Mouse (Mus musculus) heart, postnatal 0 days (tissue): ENCODE data around the gene Neu2. TPM values are rescaled to one million over a fixed set of nuclear protein-coding genes. Genes with fewer than 3 reads are reported as not detected.

Experiments used
- ATAC-seq: fragments of 200-750 bp; cut with Nextera tagmentation; 2 replicates; pipeline ENCODE4 v1.8.0; 2017; ENCODE audit warnings: low read depth, moderate number of reproducible peaks, moderate library complexity; ENCODE audit not compliant: insufficient read depth
- DNase-seq: peaks from one replicate; pipeline ENCODE4 v3.0.0-alpha.2; 2016; ENCODE audit warnings: low spot score
- H3K27ac ChIP-seq: fragments of 300-500 bp; sonication (generic); 2 replicates; pipeline ENCODE4 v1.5.1; 2014; ENCODE audit warnings: low read depth, mild to moderate bottlenecking
- H3K27me3 ChIP-seq: fragments of 300-500 bp; sonication (generic); 2 replicates; pipeline ENCODE4 v1.6.1; 2014; ENCODE audit warnings: low read length, mixed read lengths; ENCODE audit not compliant: control insufficient read depth, insufficient read depth
- H3K36me3 ChIP-seq: fragments of 300-500 bp; sonication (generic); replicated peaks from 2 replicates; pipeline ENCODE4 v1.6.1; 2014; ENCODE audit warnings: low read length, mixed read lengths; ENCODE audit not compliant: control insufficient read depth, insufficient read depth
- H3K4me1 ChIP-seq: fragments of 300-500 bp; sonication (generic); 2 replicates; pipeline ENCODE4 v1.6.1; 2014; ENCODE audit warnings: antibody characterized with exemption; ENCODE audit not compliant: control insufficient read depth, insufficient read depth
- H3K4me2 ChIP-seq: fragments of 300-500 bp; sonication (generic); 2 replicates; pipeline ENCODE4 v1.6.1; 2014; ENCODE audit warnings: low read depth, mild to moderate bottlenecking, low read length, moderate library complexity
- H3K4me3 ChIP-seq: fragments of 300-500 bp; sonication (generic); 2 replicates; pipeline ENCODE4 v1.5.1; 2014; ENCODE audit warnings: low read depth, low read length
- H3K9ac ChIP-seq: fragments of 300-500 bp; sonication (generic); replicated peaks from 2 replicates; pipeline ENCODE4 v1.6.1; 2014; ENCODE audit warnings: low read depth, low read length, mixed read lengths
- H3K9me3 ChIP-seq: fragments of 300-500 bp; sonication (generic); replicated peaks from 2 replicates; pipeline ENCODE4 v1.6.1; 2016; ENCODE audit warnings: low read length; ENCODE audit not compliant: control insufficient read depth
- CTCF ChIP-seq: IDR thresholded peaks from 2 replicates; pipeline ENCODE4 v1.5.1; 2016; ENCODE audit warnings: antibody characterized with exemption, control low read depth, low read depth
- EP300 ChIP-seq: IDR thresholded peaks from 2 replicates; pipeline ENCODE4 v1.6.1; 2016; ENCODE audit warnings: antibody characterized with exemption, low read depth
- WGBS: fragments of 180-500 bp; shearing (Covaris S2); extraction: QIAGEN DNeasy Blood & Tissue Kit; methylation state at CpG from one replicate; pipeline ENCODE4 v1.1.7; 2014; 5-methylcytosine and 5-hydroxymethylcytosine counted together
- polyA plus RNA-seq: library from polyadenylated mRNA; unstranded; fragments of >200 nt; fragmentation: Nextera tagmentation; extraction: Ambion mirVana; gene quantifications from 2 replicates; pipeline ENCODE4 v1.2.1, GENCODE M21; 2015
- total RNA-seq: library from RNA; depleted of rRNA; stranded (reverse); fragments of >200 nt; gene quantifications from 2 replicates; pipeline ENCODE4 v1.2.3, GENCODE M21; 2014; ENCODE audit warnings: low replicate concordance

Neu2 gene
- total and polyA plus RNA-seq, 2 experiments from 2014 or later: not detected

DNA sequence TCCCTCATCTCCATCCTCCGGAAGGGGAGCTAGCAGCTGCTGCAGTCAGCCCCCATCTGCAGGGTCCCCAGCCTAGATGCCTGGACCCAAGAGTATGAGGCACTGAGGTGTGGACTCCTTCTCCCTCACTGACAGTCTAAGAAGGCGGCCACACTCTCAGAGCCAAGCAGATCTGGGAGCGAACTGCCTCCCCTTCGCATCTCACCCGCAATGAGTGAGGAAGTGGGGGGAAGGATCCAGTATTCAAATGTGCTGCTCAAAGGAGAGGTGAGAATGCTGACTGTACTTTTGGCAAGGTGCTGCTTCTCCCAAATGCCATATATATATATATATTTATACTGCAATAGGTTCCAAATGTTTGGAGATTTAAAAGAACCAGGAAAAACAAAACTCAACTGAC lies 93.7 kb downstream of the Neu2 start:
- Histone ChIP-seq H3K9me3 (no peaks in the 10 kb centered on the region), H3K27me3 (no peaks in the 10 kb centered on the region), H3K4me2 (no peak overlapping the region), H3K27ac (no peak overlapping the region), H3K4me1 (no peaks in the 10 kb centered on the region), H3K9ac (no peak overlapping the region), H3K36me3 (no peaks in the 10 kb centered on the region), H3K4me3 (no peak overlapping the region)
- TF ChIP-seq CTCF: no peak
- TF ChIP-seq EP300: no peak
- 83% methylated on average over 5 of the region's 5 CpGs for WGBS
- DNase-seq: no peak
- ATAC-seq: no peak

DNA sequence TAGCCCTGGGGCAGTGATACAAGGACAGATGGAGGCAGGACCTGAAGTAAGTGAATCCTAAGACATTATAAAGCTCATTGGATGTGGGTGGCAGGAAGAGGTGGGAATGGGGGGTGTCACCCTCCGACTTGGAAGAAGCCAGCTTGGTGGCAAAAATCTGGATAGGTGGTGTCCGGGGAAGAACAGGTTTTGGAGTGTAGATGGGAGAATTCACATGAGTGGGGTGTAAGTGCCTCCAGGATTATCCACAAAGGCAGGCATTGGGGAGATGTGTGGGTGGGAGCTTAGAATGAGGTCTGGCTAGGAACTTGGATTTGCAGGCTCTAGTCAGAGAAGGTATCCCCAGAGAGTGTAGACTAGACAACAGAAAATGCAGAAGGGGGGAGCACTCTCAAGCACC lies 95.6 kb downstream of the Neu2 start:
- H3K4me2 ChIP-seq: no peak overlapping the region
- no peaks in the 10 kb centered on the region for H3K9me3 ChIP-seq
- no peak overlapping the region for H3K27ac ChIP-seq
- no peaks in the 10 kb centered on the region for H3K36me3 ChIP-seq
- no peaks in the 10 kb centered on the region for H3K4me1 ChIP-seq
- H3K4me3 ChIP-seq: no peak overlapping the region
- no peak for DNase-seq
- no peak for TF ChIP-seq CTCF
- no peak for TF ChIP-seq EP300
- WGBS: 64% methylated on average over 2 of the region's 2 CpGs
- ATAC-seq: no peak
- H3K27me3 ChIP-seq: no peaks in the 10 kb centered on the region
- H3K9ac ChIP-seq: no peak overlapping the region

DNA sequence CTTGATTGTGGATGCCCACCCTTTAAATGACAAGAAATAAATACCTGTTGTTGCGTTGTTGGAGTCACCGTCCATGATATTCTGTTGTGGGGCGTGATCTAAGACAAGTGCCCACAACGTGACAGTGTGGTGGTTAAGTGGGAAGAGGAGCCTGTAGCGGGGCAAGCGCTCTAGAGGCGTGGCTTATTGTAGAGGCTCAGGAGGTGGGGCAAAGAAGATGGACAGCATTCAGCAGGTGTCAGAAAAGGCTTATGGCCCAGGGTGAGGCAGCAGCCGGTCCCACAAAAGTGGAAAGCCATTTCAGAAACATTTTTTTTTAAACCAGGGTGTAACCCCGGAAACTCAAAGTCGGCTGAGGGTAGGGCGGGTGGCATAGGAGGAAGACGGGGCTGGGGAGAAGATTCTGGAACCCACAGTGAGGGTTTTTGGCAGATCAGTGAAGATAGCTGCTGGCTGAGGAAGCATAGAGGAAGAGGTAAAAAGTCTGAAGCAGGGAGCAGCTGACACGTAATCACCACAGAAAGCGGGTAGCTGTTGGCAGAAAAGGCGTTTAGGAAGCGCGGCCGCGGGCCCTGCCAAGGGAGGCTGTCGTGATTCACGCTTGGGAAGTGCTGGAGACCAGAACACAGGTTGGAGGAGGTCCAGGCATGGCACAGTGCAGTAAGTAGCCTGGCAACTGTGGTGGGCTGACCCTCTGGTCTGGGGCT lies 97.8 kb downstream of the Neu2 start:
- no peaks in the 10 kb centered on the region for H3K27me3 ChIP-seq
- H3K4me3 ChIP-seq: no peak overlapping the region
- no peak overlapping the region for H3K9ac ChIP-seq
- DNase-seq: no peak
- no peak for ATAC-seq
- H3K27ac ChIP-seq: no peak overlapping the region
- no peaks in the 10 kb centered on the region for H3K4me1 ChIP-seq
- TF ChIP-seq CTCF: no peak
- no peak for TF ChIP-seq EP300
- WGBS: 75% methylated on average over 21 of the region's 21 CpGs
- no peaks in the 10 kb centered on the region for H3K36me3 ChIP-seq
- no peak overlapping the region for H3K4me2 ChIP-seq
- no peaks in the 10 kb centered on the region for H3K9me3 ChIP-seq

DNA sequence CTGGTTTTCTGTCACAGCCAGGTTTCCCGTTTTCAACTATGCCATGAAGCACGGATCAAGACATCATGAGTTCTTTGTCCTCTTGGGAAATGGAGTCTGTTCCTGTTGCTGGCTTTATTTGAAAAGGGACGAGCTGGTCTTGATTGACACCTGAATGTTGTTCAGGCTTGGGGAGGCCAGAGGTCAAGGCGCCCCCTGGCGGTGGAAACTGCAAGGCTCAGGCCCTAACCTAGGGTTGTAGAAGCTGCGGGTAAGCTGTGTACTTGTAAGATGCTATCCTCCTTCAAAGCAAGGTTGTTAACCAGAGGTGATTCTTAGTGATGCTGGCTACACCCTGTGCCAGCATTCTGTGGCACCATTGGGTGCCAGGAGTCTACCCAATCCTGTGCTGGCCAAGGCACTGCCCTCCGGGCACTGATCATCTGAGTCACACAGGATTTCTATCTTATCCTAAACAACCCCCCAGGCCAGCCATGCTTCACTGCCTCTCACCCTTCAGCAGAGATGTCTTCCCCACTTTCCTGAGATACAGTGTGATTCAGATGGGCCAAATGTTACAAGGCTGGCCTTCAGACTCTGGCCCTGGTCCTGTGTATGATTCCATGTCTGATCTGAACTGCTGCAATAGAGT lies 98.8 kb downstream of the Neu2 start:
- no peak overlapping the region for H3K9ac ChIP-seq
- no peak for DNase-seq
- H3K36me3 ChIP-seq: no peaks in the 10 kb centered on the region
- H3K9me3 ChIP-seq: no peaks in the 10 kb centered on the region
- TF ChIP-seq EP300 (no peak), CTCF (peak; percentile 60)
- WGBS: 36% methylated on average over 7 of the region's 7 CpGs
- no peak overlapping the region for H3K4me2 ChIP-seq
- H3K4me3 ChIP-seq: no peak overlapping the region
- H3K27me3 ChIP-seq: no peaks in the 10 kb centered on the region
- no peak for ATAC-seq
- no peak overlapping the region for H3K27ac ChIP-seq
- no peaks in the 10 kb centered on the region for H3K4me1 ChIP-seq

DNA sequence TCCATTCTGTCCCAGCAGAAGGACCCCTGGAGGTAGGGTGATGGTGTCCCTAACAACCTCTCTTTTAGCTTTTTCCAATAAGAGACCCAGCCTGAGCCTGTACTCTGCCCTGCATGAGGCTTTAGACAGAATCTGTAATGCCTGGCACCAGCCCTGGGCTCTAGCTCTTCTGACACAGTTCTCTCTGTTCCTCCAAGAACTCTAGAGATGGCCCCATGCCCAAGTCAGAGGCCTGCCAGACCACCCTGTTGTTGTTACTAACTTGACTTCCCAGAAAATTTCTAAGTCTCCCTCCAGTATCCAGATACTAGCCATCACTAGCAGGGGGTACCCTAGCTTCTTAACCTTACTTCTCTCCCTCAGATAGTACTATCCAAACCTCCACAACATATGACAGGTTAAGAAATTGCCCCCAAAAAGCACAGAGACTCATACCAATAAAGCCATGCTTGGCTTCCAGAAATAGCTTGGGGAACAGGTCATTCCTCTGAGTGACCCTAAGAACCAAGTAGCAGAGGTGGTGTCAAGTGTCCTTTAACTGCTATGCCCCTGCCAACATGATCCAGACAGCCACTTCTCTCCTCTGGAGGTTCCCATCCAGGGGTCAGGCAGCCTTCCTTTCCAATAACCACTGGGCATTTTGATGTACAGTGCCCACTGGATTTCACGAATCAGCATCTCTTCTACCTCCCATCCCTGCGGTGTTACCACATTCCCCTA lies 105.0 kb downstream of the Neu2 start:
- Histone ChIP-seq H3K9me3 (no peaks in the 10 kb centered on the region), H3K27me3 (no peaks in the 10 kb centered on the region), H3K4me1 (no peaks in the 10 kb centered on the region), H3K4me2 (no peak overlapping the region), H3K36me3 (no peaks in the 10 kb centered on the region), H3K27ac (no peak overlapping the region), H3K9ac (no peak overlapping the region), H3K4me3 (no peak overlapping the region)
- TF ChIP-seq CTCF (no peak), EP300 (no peak)
- WGBS: 68% methylated on average over 2 of the region's 2 CpGs
- ATAC-seq (no peak), DNase-seq (no peak)
